Mouse (Mus musculus) ES-Bruce4 (cell line): Measurements from ENCODE around the gene Sh3bgr. TPM values are rescaled to one million over a fixed set of nuclear protein-coding genes. Genes with fewer than 3 reads are reported as not detected.

Experiments
- H3K27ac ChIP-seq: 2 replicates; pipeline ENCODE4 v1.5.1; 2012; ENCODE audit warnings: low read length, inconsistent platforms; ENCODE audit not compliant: insufficient read depth
- H3K27me3 ChIP-seq: 2 replicates; pipeline ENCODE4 v1.6.1; 2012; ENCODE audit warnings: mild to moderate bottlenecking, low read length, inconsistent platforms; ENCODE audit not compliant: control insufficient read depth, poor library complexity, insufficient read depth, severe bottlenecking
- H3K36me3 ChIP-seq: 2 replicates; pipeline ENCODE4 v1.6.1; 2012; ENCODE audit warnings: inconsistent platforms, mild to moderate bottlenecking, low read length, moderate library complexity; ENCODE audit not compliant: control insufficient read depth, poor library complexity, insufficient read depth, severe bottlenecking
- H3K4me1 ChIP-seq: one replicate; pipeline ENCODE4 v1.8.1; 2011; ENCODE audit warnings: low read length; ENCODE audit not compliant: control insufficient read depth, insufficient read depth
- H3K4me3 ChIP-seq: 2 replicates; pipeline ENCODE4 v1.5.1; 2011; ENCODE audit warnings: low read depth, mild to moderate bottlenecking, low read length
- H3K9ac ChIP-seq: 2 replicates; pipeline ENCODE4 v1.6.1; 2012; ENCODE audit warnings: low read depth, mild to moderate bottlenecking, inconsistent platforms; ENCODE audit not compliant: poor library complexity, severe bottlenecking
- H3K9me3 ChIP-seq: replicated peaks from 2 replicates; pipeline ENCODE4 v1.6.1; 2012; ENCODE audit warnings: mild to moderate bottlenecking, low read length, inconsistent platforms; ENCODE audit not compliant: control insufficient read depth, poor library complexity, insufficient read depth, severe bottlenecking
- CTCF ChIP-seq: IDR thresholded peaks from one replicate; pipeline ENCODE4 v1.8.1; 2011; ENCODE audit warnings: low read depth, low read length
- EP300 ChIP-seq: IDR thresholded peaks from 2 replicates; pipeline ENCODE4 v1.6.1; 2011; ENCODE audit warnings: low read depth, low read length; ENCODE audit not compliant: insufficient read depth
- POLR2A ChIP-seq: IDR thresholded peaks from one replicate; pipeline ENCODE4 v1.8.1; 2011; ENCODE audit warnings: low read length; ENCODE audit not compliant: insufficient read depth
- polyA plus RNA-seq: library from polyadenylated mRNA; stranded (reverse); fragments of >200 nt; gene quantifications from 2 replicates; pipeline ENCODE4 v1.2.4, GENCODE M21; 2011; ENCODE audit warnings: low read depth; ENCODE audit not compliant: missing spikeins, insufficient read depth, insufficient read length

Gene Sh3bgr
- polyA plus RNA-seq, 1 experiment = 1.6 TPM

DNA sequence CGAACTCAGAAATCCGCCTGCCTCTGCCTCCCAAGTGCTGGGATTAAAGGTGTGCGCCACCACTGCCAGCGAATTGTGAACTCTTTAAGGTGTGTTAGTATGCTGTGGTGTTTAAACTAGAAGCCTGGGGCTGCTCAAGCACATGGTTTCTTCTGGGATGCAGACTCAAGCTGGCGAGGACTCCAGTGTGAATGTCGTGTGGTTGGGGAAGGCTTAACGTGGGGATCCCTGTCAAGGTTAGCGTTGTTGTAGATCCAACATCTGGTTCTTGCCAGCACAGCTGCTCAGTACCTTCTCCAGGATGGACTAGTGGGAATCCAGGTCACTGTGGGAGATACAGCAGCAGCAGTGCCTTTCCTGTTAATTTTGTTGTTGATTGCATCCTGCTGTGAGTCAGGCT, 31.7 kb downstream of the Sh3bgr start:
- TF ChIP-seq POLR2A = no peak
- no peak for TF ChIP-seq CTCF
- TF ChIP-seq EP300 = no peak
- Histone ChIP-seq H3K4me3 (no peak overlapping the region), H3K27me3 (no peaks in the 10 kb centered on the region), H3K4me1 (no peaks in the 10 kb centered on the region), H3K27ac (no peak overlapping the region), H3K9me3 (no peaks in the 10 kb centered on the region), H3K9ac (no peak overlapping the region), H3K36me3 (no peaks in the 10 kb centered on the region)

GRCm38 (mm10) chr16:96233996-96234395, 33.7 kb downstream of the Sh3bgr start:
- Histone ChIP-seq H3K9ac (no peak overlapping the region), H3K27ac (no peak overlapping the region), H3K4me1 (no peaks in the 10 kb centered on the region), H3K4me3 (no peak overlapping the region), H3K9me3 (no peaks in the 10 kb centered on the region), H3K36me3 (no peaks in the 10 kb centered on the region), H3K27me3 (no peaks in the 10 kb centered on the region)
- TF ChIP-seq POLR2A = no peak
- no peak for TF ChIP-seq EP300
- TF ChIP-seq CTCF = no peak

DNA sequence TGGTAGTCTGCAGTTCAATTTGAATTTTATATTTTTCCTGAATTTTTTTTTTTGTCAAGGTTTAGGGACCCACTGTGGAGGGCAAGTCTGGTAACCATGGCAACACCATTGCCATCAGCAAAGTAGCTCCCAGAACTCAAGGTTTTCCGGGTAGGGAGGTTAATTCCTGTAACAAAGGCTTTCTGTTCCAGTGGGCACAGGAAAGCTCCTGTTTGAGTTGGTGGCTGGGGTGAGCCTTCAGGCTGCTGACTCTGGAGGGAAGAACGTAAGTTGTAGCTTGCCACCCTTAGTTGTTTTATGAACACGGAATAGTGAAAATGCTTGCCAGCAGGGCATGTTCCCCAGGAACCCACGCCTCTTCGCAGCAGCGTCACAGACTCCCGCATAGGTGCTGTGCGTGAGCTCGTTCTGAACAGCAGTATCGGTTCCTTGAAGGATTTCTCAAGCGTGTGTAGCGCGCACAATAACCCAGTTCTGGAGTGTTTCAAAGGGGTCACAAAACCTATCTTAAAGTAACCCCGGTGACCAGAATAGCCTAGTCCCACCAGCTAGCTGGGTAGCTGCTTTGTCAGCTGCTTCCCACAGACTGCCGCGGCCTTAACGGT, 35.2 kb downstream of the Sh3bgr start, which contains the start of gene B3galt5:
TSS of gene B3galt5 (plus strand) at position 436 of the 605 bp plus-strand sequence.
- H3K4me1 ChIP-seq = no peaks in the 10 kb centered on the region
- no peaks in the 10 kb centered on the region for H3K36me3 ChIP-seq
- no peaks in the 10 kb centered on the region for H3K9me3 ChIP-seq
- no peak within 1 kb of the TSS for H3K27ac ChIP-seq
- H3K9ac ChIP-seq = no peak within 1 kb of the TSS
- H3K27me3 ChIP-seq = no peaks in the 10 kb centered on the region
- H3K4me3 ChIP-seq = no peak within 1 kb of the TSS
- TF ChIP-seq EP300 = no peak
- TF ChIP-seq POLR2A = no peak
- TF ChIP-seq CTCF = no peak

DNA sequence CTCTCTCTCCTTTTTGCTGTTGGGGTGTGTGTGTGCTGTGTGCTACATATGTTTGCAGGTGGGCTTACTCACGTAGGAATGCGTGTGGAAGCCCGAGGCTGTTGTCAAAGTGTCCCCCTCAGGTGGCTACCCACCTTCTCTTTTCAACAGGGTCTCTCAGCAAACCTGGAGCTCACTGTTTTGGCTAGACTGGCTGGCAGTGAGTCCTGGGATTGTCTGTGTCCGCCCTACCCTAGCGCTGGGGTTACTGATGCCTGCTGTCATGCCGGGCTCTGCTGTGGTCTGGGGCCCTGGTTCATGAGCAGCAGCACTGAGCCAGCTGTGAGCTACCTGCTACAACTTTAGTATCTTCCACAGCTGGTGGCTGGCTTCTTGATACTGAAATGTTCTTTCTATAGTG, 44.2 kb downstream of the Sh3bgr start:
- H3K4me1 ChIP-seq = no peaks in the 10 kb centered on the region
- H3K27ac ChIP-seq = no peak overlapping the region
- peaks cover 7% of the 10 kb centered on the region; the same call in 1 of the 2 replicates for H3K9me3 ChIP-seq
- H3K4me3 ChIP-seq = no peak overlapping the region
- H3K36me3 ChIP-seq = no peaks in the 10 kb centered on the region
- H3K9ac ChIP-seq = no peak overlapping the region
- TF ChIP-seq CTCF = no peak
- no peak for TF ChIP-seq POLR2A
- no peak for TF ChIP-seq EP300
- no peaks in the 10 kb centered on the region for H3K27me3 ChIP-seq

GRCm38 (mm10) chr16:96249635-96250034, 49.4 kb downstream of the Sh3bgr start:
- TF ChIP-seq EP300 = no peak
- no peak overlapping the region for H3K9ac ChIP-seq
- H3K27me3 ChIP-seq = no peaks in the 10 kb centered on the region
- H3K4me3 ChIP-seq = no peak overlapping the region
- no peaks in the 10 kb centered on the region for H3K4me1 ChIP-seq
- H3K27ac ChIP-seq = no peak overlapping the region
- peaks cover 7% of the 10 kb centered on the region; the same call in 1 of the 2 replicates for H3K9me3 ChIP-seq
- no peaks in the 10 kb centered on the region for H3K36me3 ChIP-seq

GRCm38 (mm10) chr16:96252146-96252545, 51.9 kb downstream of the Sh3bgr start:
- Histone ChIP-seq H3K36me3 (no peaks in the 10 kb centered on the region), H3K4me1 (no peaks in the 10 kb centered on the region), H3K9me3 (peaks cover 7% of the 10 kb centered on the region; the same call in 1 of the 2 replicates), H3K4me3 (no peak overlapping the region), H3K9ac (no peak overlapping the region), H3K27ac (no peak overlapping the region), H3K27me3 (no peaks in the 10 kb centered on the region)
- TF ChIP-seq EP300 (no peak), CTCF (no peak), POLR2A (no peak)
